8 mouse cellular contexts compared by ENCODE assay signal in the genomic region with DNA sequence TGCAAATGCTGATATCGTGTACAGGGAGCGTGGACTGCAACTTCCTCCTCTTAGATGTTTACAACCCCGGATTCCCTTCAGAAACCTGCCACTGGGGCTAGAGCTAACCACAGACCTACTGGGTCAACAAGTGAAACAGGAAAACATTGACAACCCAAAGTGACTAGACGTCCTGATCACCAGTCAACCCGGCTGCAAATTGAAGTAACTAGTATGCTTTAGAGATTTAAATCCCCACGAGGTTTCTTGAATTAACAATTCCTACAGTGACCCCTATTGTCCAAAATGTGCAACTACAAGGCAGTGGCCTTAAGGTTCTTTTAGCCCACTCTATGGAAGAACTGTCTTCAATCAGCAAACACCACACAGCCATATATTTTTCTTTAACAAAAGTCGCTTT. TPM values are rescaled to one million over a fixed set of nuclear protein-coding genes. Genes with fewer than 3 reads are reported as not detected.
DNase-seq lines count a peak whose midpoint lies in the region; ATAC-seq and TF ChIP-seq lines count a peak whose summit lies in the region.

No protein-coding gene starts in this region.

- TF ChIP-seq CTCF in spleen, adult 2 months (IDR thresholded peaks at IDR 0.05; ENCODE audit: extremely low read depth, insufficient read depth, insufficient read length, insufficient replicate concordance) = no peak

- H3K27me3 ChIP-seq in lung, embryonic 15.5 days = no peaks in the 10 kb centered on the region
- no peaks in the 10 kb centered on the region for H3K27me3 ChIP-seq in spleen, adult 2 months (ENCODE audit: control insufficient read depth, insufficient read depth, low read length)

- peak; percentile 39 for DNase-seq in adrenal gland, adult 2 months
- no peak for DNase-seq in adrenal gland, postnatal 25 days
- DNase-seq in 3T3-L1 (ENCODE audit: low read depth, low spot score) = peak; percentile 87
- peak; percentile 77 for DNase-seq in kidney, adult 9 months
- peak; percentile 38 to 61 for DNase-seq in spleen, adult 2 months (ENCODE audit: low read depth in 1 of 2, low spot score in 2 of 2)

- no peak overlapping the region for H3K9ac ChIP-seq in lung, embryonic 15.5 days

- no peaks in the 10 kb centered on the region for H3K4me1 ChIP-seq in brown adipose tissue, adult 24 weeks (ENCODE audit: control insufficient read depth, insufficient read depth, insufficient read length, low read length)
- H3K4me1 ChIP-seq in lung, embryonic 15.5 days = no peaks in the 10 kb centered on the region
- 0 out of 2 replicates have a peak, but pooled peaks cover 3% of the 10 kb centered on the region for H3K4me1 ChIP-seq in spleen, adult 2 months (ENCODE audit: control insufficient read depth, insufficient read depth, insufficient read length)

- H3K27ac ChIP-seq in brown adipose tissue, adult 24 weeks (replicated peaks; ENCODE audit: low read depth, low read length) = no peak overlapping the region
- no peak overlapping the region for H3K27ac ChIP-seq in lung, embryonic 15.5 days
- no peak overlapping the region for H3K27ac ChIP-seq in spleen, adult 2 months (ENCODE audit: insufficient read depth, low read length)

- 10% methylated on average over 7 of the region's 7 CpGs for WGBS in lung, embryonic 15.5 days
- WGBS in spleen, adult 2 months = 4% methylated on average over 7 of the region's 7 CpGs

- no peaks in the 10 kb centered on the region for H3K9me3 ChIP-seq in lung, embryonic 15.5 days

- H3K4me2 ChIP-seq in lung, embryonic 15.5 days = peak overlapping the region; percentile 36; the same call in 1 of the 2 replicates

- ATAC-seq in granulocyte monocyte progenitor cell, adult 5-6 weeks (replicated peaks; ENCODE audit: poor library complexity, severe bottlenecking) = peak; percentile 85
- ATAC-seq in lung, embryonic 15.5 days (ENCODE audit: borderline replicate concordance, extremely low read depth, low FRiP score, low TSS enrichment) = no peak

- H3K4me3 ChIP-seq in brown adipose tissue, adult 24 weeks (ENCODE audit: insufficient read depth, low read depth, low read length) = peak overlapping the region; percentile 28; the same call in 1 of the 2 replicates
- H3K4me3 ChIP-seq in lung, embryonic 15.5 days = no peak overlapping the region
- H3K4me3 ChIP-seq in spleen, adult 2 months (ENCODE audit: extremely low read depth, insufficient read depth, insufficient read length) = no peak overlapping the region

- TF ChIP-seq POLR2A in spleen, adult 2 months (IDR thresholded peaks at IDR 0.05; ENCODE audit: low read depth, low read length) = no peak

- H3K36me3 ChIP-seq in lung, embryonic 15.5 days = no peaks in the 10 kb centered on the region
- H3K36me3 ChIP-seq in spleen, adult 2 months (ENCODE audit: control insufficient read depth, insufficient read depth, low read length) = no peaks in the 10 kb centered on the region

RNA-seq across cellular contexts. Expression of a gene that starts 16.7 kb away (rescaled TPM):
- total RNA-seq in adrenal gland, adult 2 months (2021) = 10 to 100 TPM; 16.8 to 19.7 TPM
- 13.4 and 14.8 TPM in 2 replicates for polyA plus RNA-seq in adrenal gland, adult 2 months (2012; rRNA removed)
- 13.2 and 17.1 TPM in 2 replicates for total RNA-seq in adrenal gland, postnatal 25 days (2021)
- 17.4 and 30.2 TPM in 2 replicates for polyA plus RNA-seq in brown adipose tissue, adult 24 weeks (2012; ENCODE audit: insufficient read depth, insufficient read length, missing spikeins)
- total RNA-seq in granulocyte monocyte progenitor cell, adult 5-6 weeks (2014; fragmentation: Nextera tagmentation) = 21.7 and 31.2 TPM in 2 replicates
- 16.3 and 35.5 TPM in 2 replicates for total RNA-seq in granulocyte monocyte progenitor cell, adult 5-6 weeks (2017)
- polyA plus RNA-seq in lung, embryonic 15.5 days (2015; fragmentation: Nextera tagmentation; extraction: Ambion mirVana) = 16.7 TPM in 2 replicates
- polyA plus RNA-seq in spleen, adult 2 months (2012; rRNA removed) = 4.6 and 5.7 TPM in 2 replicates

RNA-seq across cellular contexts. Expression of a gene that starts 25.0 kb away (rescaled TPM):
- total RNA-seq in adrenal gland, adult 2 months (2021) = 100 to 1,000 TPM; 121 to 151 TPM
- 721 and 995 TPM in 2 replicates for polyA plus RNA-seq in adrenal gland, adult 2 months (2012; rRNA removed)
- total RNA-seq in adrenal gland, postnatal 25 days (2021) = 178 and 283 TPM in 2 replicates
- 13.5 and 16.4 TPM in 2 replicates for polyA plus RNA-seq in brown adipose tissue, adult 24 weeks (2012; ENCODE audit: insufficient read depth, insufficient read length, missing spikeins)
- 126 and 158 TPM in 2 replicates for total RNA-seq in granulocyte monocyte progenitor cell, adult 5-6 weeks (2014; fragmentation: Nextera tagmentation)
- total RNA-seq in granulocyte monocyte progenitor cell, adult 5-6 weeks (2017) = 54.6 and 69.6 TPM in 2 replicates
- 38.1 and 38.4 TPM in 2 replicates for polyA plus RNA-seq in lung, embryonic 15.5 days (2015; fragmentation: Nextera tagmentation; extraction: Ambion mirVana)
- 92.9 and 111 TPM in 2 replicates for polyA plus RNA-seq in spleen, adult 2 months (2012; rRNA removed)

RNA-seq across cellular contexts. Expression of a gene that starts 31.2 kb away (rescaled TPM):
- total RNA-seq in adrenal gland, adult 2 months (2021) = 10 to 100 TPM; 12.3 to 13.1 TPM
- 7.9 and 10.1 TPM in 2 replicates for polyA plus RNA-seq in adrenal gland, adult 2 months (2012; rRNA removed)
- total RNA-seq in adrenal gland, postnatal 25 days (2021) = 13.2 and 13.4 TPM in 2 replicates
- polyA plus RNA-seq in brown adipose tissue, adult 24 weeks (2012; ENCODE audit: insufficient read depth, insufficient read length, missing spikeins) = not detected in 2 replicates
- 1.9 and 2.2 TPM in 2 replicates for total RNA-seq in granulocyte monocyte progenitor cell, adult 5-6 weeks (2014; fragmentation: Nextera tagmentation)
- 2.5 TPM in 1 of 2 replicates, not detected in the other for total RNA-seq in granulocyte monocyte progenitor cell, adult 5-6 weeks (2017)
- 0.48 and 0.96 TPM in 2 replicates for polyA plus RNA-seq in lung, embryonic 15.5 days (2015; fragmentation: Nextera tagmentation; extraction: Ambion mirVana)
- polyA plus RNA-seq in spleen, adult 2 months (2012; rRNA removed) = 0.16 and 0.18 TPM in 2 replicates

RNA-seq across cellular contexts. Expression of a gene that starts 43.6 kb away (rescaled TPM):
- total RNA-seq in adrenal gland, adult 2 months (2021) = 100 to 1,000 TPM; 463 to 520 TPM
- polyA plus RNA-seq in adrenal gland, adult 2 months (2012; rRNA removed) = 1,201 and 1,446 TPM in 2 replicates
- 277 and 344 TPM in 2 replicates for total RNA-seq in adrenal gland, postnatal 25 days (2021)
- polyA plus RNA-seq in brown adipose tissue, adult 24 weeks (2012; ENCODE audit: insufficient read depth, insufficient read length, missing spikeins) = 393 and 398 TPM in 2 replicates
- 1,142 and 1,261 TPM in 2 replicates for total RNA-seq in granulocyte monocyte progenitor cell, adult 5-6 weeks (2014; fragmentation: Nextera tagmentation)
- total RNA-seq in granulocyte monocyte progenitor cell, adult 5-6 weeks (2017) = 468 and 672 TPM in 2 replicates
- 62.7 and 66.4 TPM in 2 replicates for polyA plus RNA-seq in lung, embryonic 15.5 days (2015; fragmentation: Nextera tagmentation; extraction: Ambion mirVana)
- polyA plus RNA-seq in spleen, adult 2 months (2012; rRNA removed) = 82.6 and 98.9 TPM in 2 replicates
